Mouse (Mus musculus): ENCODE measurements around the gene Gm10277. TPM values are rescaled to one million over a fixed set of nuclear protein-coding genes. Genes with fewer than 3 reads are reported as not detected.

The Gm10277 gene
- total and polyA plus RNA-seq, 2 experiments from 2014 or later, result 0.69 TPM; not detected in 1

DNA sequence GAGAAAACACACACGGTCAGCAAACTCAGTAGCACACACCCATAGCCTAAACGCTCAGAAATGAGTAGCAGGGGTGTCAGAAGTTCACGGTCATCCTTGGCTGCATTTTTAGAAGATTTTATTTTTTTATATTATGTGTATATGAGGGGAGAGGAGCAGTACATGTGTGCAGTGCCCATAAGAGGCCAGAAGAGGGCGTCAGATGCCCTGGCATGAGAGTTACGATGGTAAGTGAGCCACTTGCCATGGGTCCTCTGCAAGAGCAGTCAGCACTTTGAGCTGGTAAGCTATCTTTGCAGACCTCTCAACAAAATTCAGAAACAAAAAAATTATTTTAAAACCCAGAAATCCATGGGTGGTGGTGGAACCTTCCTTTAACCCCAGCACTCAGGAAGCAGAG, 40.6 kb upstream of the Gm10277 start:
- Histone ChIP-seq H3K27ac (no peak overlapping the region), H3K9ac (replicated peaks; ENCODE audit: low read length) (no peak overlapping the region), H3K9me3 (ENCODE audit: low read length) (no peaks in the 10 kb centered on the region), H3K4me1 (ENCODE audit: insufficient read depth, low read length) (peaks cover 15% of the 10 kb centered on the region), H3K4me3 (ENCODE audit: low read length) (no peak overlapping the region), H3K27me3 (ENCODE audit: insufficient read depth, low read length) (no peaks in the 10 kb centered on the region), H3K4me2 (ENCODE audit: low read depth, low read length) (no peak overlapping the region), H3K36me3 (ENCODE audit: insufficient read depth, low read length) (peaks cover 28% of the 10 kb centered on the region; the same call in 1 of the 2 replicates)
- no peak for ATAC-seq
- no peak for DNase-seq (ENCODE audit: low spot score)
- TF ChIP-seq CTCF (IDR thresholded peaks at IDR 0.05; ENCODE audit: low read depth), result peak; percentile 54
- 88% methylated on average over 5 of the region's 5 CpGs for WGBS

DNA sequence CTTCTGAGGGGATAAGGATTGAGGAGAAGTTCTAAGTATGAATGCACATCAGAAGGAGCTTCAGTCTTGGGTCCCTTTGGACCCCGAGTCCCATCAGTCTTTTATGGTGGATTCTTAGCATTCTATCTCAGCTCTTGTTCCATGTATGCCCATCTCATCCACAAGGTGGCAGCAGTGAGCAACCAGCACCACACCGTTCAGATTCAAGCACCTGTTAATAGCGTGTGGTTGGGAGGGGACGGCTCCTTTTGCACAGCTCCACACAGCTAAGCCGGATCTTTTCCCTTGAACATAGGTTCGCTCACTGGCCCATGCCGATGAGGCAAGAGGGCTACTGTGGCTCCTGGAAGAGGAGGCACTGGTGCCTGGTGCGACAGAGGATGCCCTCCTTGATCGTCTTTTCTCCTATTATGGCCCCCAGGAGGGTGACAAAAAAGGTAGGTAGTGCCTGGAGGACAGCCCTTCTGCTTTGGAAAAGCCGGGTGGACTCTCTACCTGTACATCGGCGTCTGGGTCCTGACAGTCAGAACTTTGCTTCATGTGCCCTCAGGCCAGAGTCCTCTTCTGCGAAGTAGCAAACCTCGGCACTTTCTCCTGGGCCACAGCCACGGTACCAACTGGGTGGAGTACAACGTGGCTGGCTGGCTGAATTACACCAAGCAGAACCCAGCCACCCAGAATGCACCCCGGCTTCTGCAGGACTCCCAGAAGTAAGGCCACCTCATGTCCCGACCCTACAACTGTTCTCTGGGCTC, 39.9 kb upstream of the Gm10277 start:
- Histone ChIP-seq H3K27me3 (ENCODE audit: insufficient read depth, low read length) (no peaks in the 10 kb centered on the region), H3K9me3 (ENCODE audit: low read length) (no peaks in the 10 kb centered on the region), H3K27ac (no peak overlapping the region), H3K36me3 (ENCODE audit: insufficient read depth, low read length) (peaks cover 25% of the 10 kb centered on the region; the same call in 1 of the 2 replicates), H3K9ac (replicated peaks; ENCODE audit: low read length) (no peak overlapping the region), H3K4me1 (ENCODE audit: insufficient read depth, low read length) (peaks cover 15% of the 10 kb centered on the region), H3K4me3 (ENCODE audit: low read length) (no peak overlapping the region), H3K4me2 (ENCODE audit: low read depth, low read length) (no peak overlapping the region)
- TF ChIP-seq CTCF (IDR thresholded peaks at IDR 0.05; ENCODE audit: low read depth), result peak; percentile 100
- 51% methylated on average over 18 of the region's 18 CpGs for WGBS
- ATAC-seq (peak; percentile 61), DNase-seq (ENCODE audit: low spot score) (peak; percentile 91)

DNA sequence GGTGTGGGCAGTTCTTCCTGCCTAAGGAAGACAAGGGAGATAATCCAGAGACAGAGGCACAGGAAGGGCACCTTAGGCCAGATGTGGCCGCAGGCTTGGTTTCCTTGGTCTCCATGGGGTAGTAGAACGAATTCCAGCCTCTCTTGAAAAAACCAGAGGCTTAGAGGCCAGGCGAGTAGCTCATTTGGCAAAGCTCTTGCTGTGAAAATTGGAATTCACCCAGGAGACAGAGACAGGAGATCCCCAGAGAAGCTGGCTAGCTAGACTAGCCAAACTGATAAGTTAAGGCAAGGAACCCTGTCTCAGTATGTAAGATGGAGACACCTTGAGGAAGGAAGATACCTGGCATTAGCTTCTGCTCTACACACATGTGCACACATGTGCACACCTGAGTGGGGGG, 38.8 kb upstream of the Gm10277 start:
- Histone ChIP-seq H3K27ac (peak overlapping the region; percentile 12; the same call in 1 of the 2 replicates), H3K4me3 (ENCODE audit: low read length) (no peak overlapping the region), H3K36me3 (ENCODE audit: insufficient read depth, low read length) (peaks cover 23% of the 10 kb centered on the region; the same call in 1 of the 2 replicates), H3K4me2 (ENCODE audit: low read depth, low read length) (no peak overlapping the region), H3K4me1 (ENCODE audit: insufficient read depth, low read length) (peaks cover 15% of the 10 kb centered on the region), H3K27me3 (ENCODE audit: insufficient read depth, low read length) (no peaks in the 10 kb centered on the region), H3K9me3 (ENCODE audit: low read length) (no peaks in the 10 kb centered on the region), H3K9ac (replicated peaks; ENCODE audit: low read length) (no peak overlapping the region)
- ATAC-seq (no peak), DNase-seq (ENCODE audit: low spot score) (no peak)
- WGBS, result 33% methylated on average over 3 of the region's 3 CpGs
- TF ChIP-seq CTCF (IDR thresholded peaks at IDR 0.05; ENCODE audit: low read depth), result no peak

GRCm38 (mm10) chr11:77825853-77826252, 38.3 kb upstream of the Gm10277 start:
- Histone ChIP-seq H3K27ac (peak overlapping the region; percentile 12; the same call in 1 of the 2 replicates), H3K9ac (replicated peaks; ENCODE audit: low read length) (no peak overlapping the region), H3K27me3 (ENCODE audit: insufficient read depth, low read length) (no peaks in the 10 kb centered on the region), H3K9me3 (ENCODE audit: low read length) (no peaks in the 10 kb centered on the region), H3K4me1 (ENCODE audit: insufficient read depth, low read length) (peaks cover 15% of the 10 kb centered on the region), H3K4me3 (ENCODE audit: low read length) (no peak overlapping the region), H3K36me3 (ENCODE audit: insufficient read depth, low read length) (peaks cover 26% of the 10 kb centered on the region; the same call in 1 of the 2 replicates), H3K4me2 (ENCODE audit: low read depth, low read length) (no peak overlapping the region)
- peak; percentile 88 for TF ChIP-seq CTCF (IDR thresholded peaks at IDR 0.05; ENCODE audit: low read depth)
- WGBS, result 3% methylated on average over 5 of the region's 5 CpGs
- peak; percentile 90 for DNase-seq (ENCODE audit: low spot score)
- no peak for ATAC-seq

DNA sequence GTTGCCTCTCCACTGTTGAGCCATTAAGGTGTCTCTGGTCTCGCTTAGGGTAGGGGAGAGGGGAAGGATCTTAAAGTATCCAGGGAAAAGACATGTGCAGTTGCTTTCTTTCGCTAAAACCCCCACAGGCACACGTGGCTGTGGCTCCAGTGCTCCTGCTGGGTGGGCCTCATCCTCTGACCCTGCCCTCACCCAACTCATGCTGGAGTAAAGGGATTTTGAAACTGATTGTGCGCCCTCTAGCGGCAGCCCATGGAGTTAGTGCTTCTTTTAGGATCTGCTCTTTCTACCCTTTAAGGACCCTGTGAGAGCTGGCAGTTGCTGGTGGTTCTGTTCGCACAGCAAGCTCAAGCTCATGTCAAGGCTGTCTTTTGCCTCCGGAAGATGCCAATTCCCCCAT, 35.2 kb upstream of the Gm10277 start:
- 17% methylated on average over 7 of the region's 7 CpGs for WGBS
- DNase-seq (ENCODE audit: low spot score) (peak; percentile 80), ATAC-seq (0 out of 2 replicates have a peak, but pooled peaks have one; percentile 11)
- TF ChIP-seq CTCF (IDR thresholded peaks at IDR 0.05; ENCODE audit: low read depth), result peak; percentile 92
- H3K4me2 ChIP-seq (ENCODE audit: low read depth, low read length), result no peak overlapping the region
- no peak overlapping the region for H3K9ac ChIP-seq (replicated peaks; ENCODE audit: low read length)
- no peaks in the 10 kb centered on the region for H3K27me3 ChIP-seq (ENCODE audit: insufficient read depth, low read length)
- no peak overlapping the region for H3K4me3 ChIP-seq (ENCODE audit: low read length)
- no peaks in the 10 kb centered on the region for H3K9me3 ChIP-seq (ENCODE audit: low read length)
- no peak overlapping the region for H3K27ac ChIP-seq
- peaks cover 10% of the 10 kb centered on the region for H3K4me1 ChIP-seq (ENCODE audit: insufficient read depth, low read length)
- H3K36me3 ChIP-seq (ENCODE audit: insufficient read depth, low read length), result peaks cover 45% of the 10 kb centered on the region; the same call in 1 of the 2 replicates

- Histone ChIP-seq H3K27me3 (ENCODE audit: insufficient read depth, low read length) (no peaks in the 10 kb centered on the region), H3K4me2 (ENCODE audit: low read depth, low read length) (no peak overlapping the region), H3K9ac (replicated peaks; ENCODE audit: low read length) (no peak overlapping the region), H3K4me3 (ENCODE audit: low read length) (no peak overlapping the region), H3K4me1 (ENCODE audit: insufficient read depth, low read length) (peaks cover 10% of the 10 kb centered on the region), H3K9me3 (ENCODE audit: low read length) (no peaks in the 10 kb centered on the region), H3K36me3 (ENCODE audit: insufficient read depth, low read length) (peaks cover 46% of the 10 kb centered on the region; the same call in 1 of the 2 replicates), H3K27ac (peak overlapping the region; percentile 37; the same call in 1 of the 2 replicates)
- ATAC-seq, result no peak
- DNase-seq (ENCODE audit: low spot score), result no peak
- 16% methylated on average over 8 of the region's 8 CpGs for WGBS
- peak; percentile 67 for TF ChIP-seq CTCF (IDR thresholded peaks at IDR 0.05; ENCODE audit: low read depth)
These were observed 34.1 kb upstream of the Gm10277 start for GRCm38 (mm10) chr11:77821648-77822047.

GRCm38 (mm10) chr11:77816003-77816402, 28.5 kb upstream of the Gm10277 start:
- H3K4me1 ChIP-seq (ENCODE audit: insufficient read depth, low read length), result no peaks in the 10 kb centered on the region
- H3K36me3 ChIP-seq (ENCODE audit: insufficient read depth, low read length), result peaks cover 23% of the 10 kb centered on the region; the same call in 1 of the 2 replicates
- DNase-seq (ENCODE audit: low spot score) (peak; percentile 84), ATAC-seq (peak; percentile 76)
- H3K27me3 ChIP-seq (ENCODE audit: insufficient read depth, low read length), result no peaks in the 10 kb centered on the region
- H3K9ac ChIP-seq (replicated peaks; ENCODE audit: low read length), result no peak overlapping the region
- TF ChIP-seq CTCF (IDR thresholded peaks at IDR 0.05; ENCODE audit: low read depth), result peak; percentile 96
- H3K9me3 ChIP-seq (ENCODE audit: low read length), result no peaks in the 10 kb centered on the region
- no peak overlapping the region for H3K27ac ChIP-seq
- 23% methylated on average over 3 of the region's 3 CpGs for WGBS
- no peak overlapping the region for H3K4me2 ChIP-seq (ENCODE audit: low read depth, low read length)
- no peak overlapping the region for H3K4me3 ChIP-seq (ENCODE audit: low read length)

Measured in hindbrain, postnatal 0 days (tissue).